Mouse (Mus musculus) megakaryocyte, embryonic 14.5 days (primary cell): ENCODE measurements around the gene Zbtb20.

ENCODE experiments used
- FLI1 ChIP-seq: IDR thresholded peaks from 2 replicates; pipeline ENCODE4 v1.6.1; 2012; ENCODE audit warnings: low read length, inconsistent platforms, mixed read lengths
- GATA1 ChIP-seq: IDR thresholded peaks from 3 replicates; pipeline ENCODE4 v1.6.1; 2012; ENCODE audit warnings: mixed read lengths, low read length, inconsistent platforms, borderline replicate concordance

DNA sequence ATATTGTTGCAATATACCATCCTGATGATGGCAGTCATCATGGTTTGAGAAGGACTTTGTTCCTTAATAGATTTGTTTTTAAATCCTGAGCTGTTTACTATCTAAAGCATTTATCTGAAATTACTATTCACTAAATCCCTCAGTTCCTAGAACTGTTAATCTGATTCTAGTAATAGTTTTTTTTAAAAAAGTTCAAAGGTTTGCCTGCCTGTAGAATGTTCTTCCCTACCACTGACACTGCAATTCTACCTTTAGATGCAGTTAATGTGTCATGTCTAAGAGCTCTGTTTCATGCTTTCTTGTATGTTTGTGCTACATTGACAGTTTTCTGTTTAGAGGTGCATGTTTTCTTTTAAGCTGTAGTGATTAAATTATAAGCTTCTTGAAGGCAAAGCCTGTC lies 358.6 kb downstream of the Zbtb20 start:
- TF ChIP-seq GATA1 (no peak), FLI1 (no peak)
